Mouse (Mus musculus) splenic B cell, adult 2 months (primary cell): ENCODE data around the gene 9330159F19Rik.

Experiments
- DNase-seq: peaks from one replicate; pipeline ENCODE4 v3.0.0-alpha.2; 2011; ENCODE audit warnings: low read depth, low spot score
- H3K27me3 ChIP-seq: 2 replicates; pipeline ENCODE4 v1.6.1; 2012; ENCODE audit warnings: mild to moderate bottlenecking, low read length, moderate library complexity, mixed read lengths; ENCODE audit not compliant: control insufficient read depth, poor library complexity, insufficient read depth, severe bottlenecking
- H3K36me3 ChIP-seq: 2 replicates; pipeline ENCODE4 v1.6.1; 2012; ENCODE audit warnings: mild to moderate bottlenecking, low read length, moderate library complexity, mixed read lengths; ENCODE audit not compliant: control insufficient read depth, poor library complexity, insufficient read depth, severe bottlenecking

Gene 9330159F19Rik

GRCm38 (mm10) chr10:29211453-29211852, at the start of gene 9330159F19Rik:
TSS of gene 9330159F19Rik (plus strand) at chr10:29211606.
- DNase-seq: no peak
- no peaks in the 10 kb centered on the region for H3K36me3 ChIP-seq
- H3K27me3 ChIP-seq: no peaks in the 10 kb centered on the region

- H3K36me3 ChIP-seq: no peaks in the 10 kb centered on the region
- H3K27me3 ChIP-seq: no peaks in the 10 kb centered on the region
- no peak for DNase-seq
Observed at GRCm38 (mm10) chr10:29161664-29162063, 49.7 kb upstream of the 9330159F19Rik start.

GRCm38 (mm10) chr10:29173778-29174177, 37.6 kb upstream of the 9330159F19Rik start:
- Histone ChIP-seq H3K27me3 (no peaks in the 10 kb centered on the region), H3K36me3 (no peaks in the 10 kb centered on the region)
- DNase-seq: no peak

GRCm38 (mm10) chr10:29175656-29176055, 35.8 kb upstream of the 9330159F19Rik start:
- H3K27me3 ChIP-seq: no peaks in the 10 kb centered on the region
- H3K36me3 ChIP-seq: no peaks in the 10 kb centered on the region
- DNase-seq: no peak

GRCm38 (mm10) chr10:29176881-29177280, 34.5 kb upstream of the 9330159F19Rik start:
- Histone ChIP-seq H3K36me3 (no peaks in the 10 kb centered on the region), H3K27me3 (no peaks in the 10 kb centered on the region)
- no peak for DNase-seq

GRCm38 (mm10) chr10:29178003-29178402, 33.4 kb upstream of the 9330159F19Rik start:
- Histone ChIP-seq H3K27me3 (no peaks in the 10 kb centered on the region), H3K36me3 (no peaks in the 10 kb centered on the region)
- no peak for DNase-seq

GRCm38 (mm10) chr10:29180210-29180609, 31.2 kb upstream of the 9330159F19Rik start:
- H3K36me3 ChIP-seq: no peaks in the 10 kb centered on the region
- no peaks in the 10 kb centered on the region for H3K27me3 ChIP-seq
- no peak for DNase-seq

- Histone ChIP-seq H3K27me3 (no peaks in the 10 kb centered on the region), H3K36me3 (no peaks in the 10 kb centered on the region)
- DNase-seq: no peak
Observed at GRCm38 (mm10) chr10:29181046-29181445, 30.4 kb upstream of the 9330159F19Rik start.

- no peak for DNase-seq
- no peaks in the 10 kb centered on the region for H3K36me3 ChIP-seq
Observed at GRCm38 (mm10) chr10:29193769-29194168, 17.6 kb upstream of the 9330159F19Rik start.

GRCm38 (mm10) chr10:29196811-29197210, 14.6 kb upstream of the 9330159F19Rik start:
- no peaks in the 10 kb centered on the region for H3K27me3 ChIP-seq
- no peaks in the 10 kb centered on the region for H3K36me3 ChIP-seq
- DNase-seq: no peak

More at GRCm38 (mm10) chr10:29193769-29194168, 17.6 kb upstream of the 9330159F19Rik start:
- no peaks in the 10 kb centered on the region for H3K27me3 ChIP-seq

GRCm38 (mm10) chr10:29198642-29199041, 12.8 kb upstream of the 9330159F19Rik start, which contains the start of gene Gm49353:
TSS of gene Gm49353 (plus strand) at chr10:29198954.
- DNase-seq: no peak
- no peaks in the 10 kb centered on the region for H3K36me3 ChIP-seq
- H3K27me3 ChIP-seq: no peaks in the 10 kb centered on the region

- Histone ChIP-seq H3K27me3 (no peaks in the 10 kb centered on the region), H3K36me3 (no peaks in the 10 kb centered on the region)
- DNase-seq: no peak
Observed at GRCm38 (mm10) chr10:29199835-29200234, 11.6 kb upstream of the 9330159F19Rik start.

- Histone ChIP-seq H3K36me3 (no peaks in the 10 kb centered on the region), H3K27me3 (no peaks in the 10 kb centered on the region)
- DNase-seq: no peak
Observed at GRCm38 (mm10) chr10:29200609-29201008, 10.8 kb upstream of the 9330159F19Rik start.

GRCm38 (mm10) chr10:29206730-29207129, 4.7 kb upstream of the 9330159F19Rik start:
- no peak for DNase-seq
- Histone ChIP-seq H3K27me3 (no peaks in the 10 kb centered on the region), H3K36me3 (no peaks in the 10 kb centered on the region)

GRCm38 (mm10) chr10:29208735-29209134, 2.7 kb upstream of the 9330159F19Rik start:
- Histone ChIP-seq H3K27me3 (no peaks in the 10 kb centered on the region), H3K36me3 (no peaks in the 10 kb centered on the region)
- no peak for DNase-seq

- DNase-seq: no peak
- H3K36me3 ChIP-seq: no peaks in the 10 kb centered on the region
- H3K27me3 ChIP-seq: no peaks in the 10 kb centered on the region
Observed at GRCm38 (mm10) chr10:29213534-29214100, 2.2 kb downstream of the 9330159F19Rik start.
